Mouse (Mus musculus): ENCODE measurements around the gene Rbm39.

Gene Rbm39

DNA sequence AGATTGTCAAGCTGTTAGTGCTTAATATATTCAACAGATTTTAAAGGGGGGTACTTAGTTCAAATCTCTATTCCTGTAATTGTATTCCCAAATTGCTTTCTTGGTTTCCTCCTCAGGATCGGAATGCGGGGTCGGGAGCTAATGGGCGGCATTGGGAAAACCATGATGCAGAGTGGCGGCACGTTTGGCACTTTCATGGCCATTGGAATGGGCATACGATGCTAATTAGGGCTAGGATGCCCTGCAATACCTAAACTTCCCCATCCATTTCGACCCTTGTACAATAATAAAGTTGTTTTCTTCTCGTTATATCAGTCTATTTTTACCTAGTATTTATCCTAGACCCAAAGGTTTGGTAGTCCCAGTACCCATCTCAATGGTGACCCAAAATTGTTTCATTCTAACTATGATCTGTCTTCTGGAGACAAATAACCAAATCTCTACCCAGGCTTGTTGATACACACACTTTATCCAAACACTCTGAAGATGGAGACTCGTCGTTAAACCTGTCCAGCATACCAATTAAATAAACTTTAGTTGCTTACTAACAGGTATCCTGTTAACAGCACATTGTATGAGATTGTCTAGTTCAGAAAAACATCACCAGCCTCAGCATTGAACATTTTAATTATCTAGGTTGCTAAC is 34.4 kb downstream of the Rbm39 start:
- CTCF ChIA-PET, result interaction anchor here in 1 of 4 experiments (0.6 kb wide), 1 partner anchor 34 kb away, joined by 3 read pairs; the partner anchor contains the start of genes Cpne1 and Rbm12

DNA sequence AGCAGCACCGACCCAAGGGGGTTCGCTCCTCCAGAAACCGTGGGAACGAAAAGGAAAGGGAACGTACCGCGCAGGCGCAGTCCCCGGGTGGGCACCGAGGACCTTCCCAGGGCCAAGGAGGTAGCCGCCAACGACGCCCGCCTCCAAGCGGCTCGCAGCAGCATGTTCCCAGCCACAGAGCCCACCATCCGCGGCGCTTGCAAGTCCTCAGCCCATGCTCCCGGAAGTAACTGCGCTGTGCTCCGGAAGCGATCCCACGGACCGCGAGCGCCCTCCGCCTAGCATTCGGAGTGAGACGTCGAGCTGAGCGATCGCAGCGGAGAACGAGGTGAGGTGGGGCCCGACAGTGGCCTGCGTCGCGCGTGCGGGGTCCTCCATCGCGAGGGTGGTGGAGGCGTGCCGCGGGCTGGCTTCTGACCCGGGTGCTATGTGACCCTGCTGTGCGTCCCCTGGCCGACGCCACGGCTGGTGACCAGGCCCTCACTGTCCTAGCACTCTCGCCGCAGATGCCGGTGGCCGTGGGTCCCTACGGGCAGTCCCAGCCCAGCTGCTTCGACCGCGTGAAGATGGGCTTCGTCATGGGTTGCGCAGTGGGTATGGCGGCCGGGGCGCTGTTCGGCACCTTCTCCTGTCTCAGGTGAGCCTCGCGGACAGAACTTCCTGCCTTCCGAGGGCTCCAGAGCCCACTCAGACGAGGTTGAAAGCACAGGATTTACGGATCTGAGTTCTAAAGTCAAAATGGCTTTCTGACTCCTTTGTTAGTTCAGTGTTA is 35.9 kb downstream of the Rbm39 start, which contains the start of the genes Romo1 and Nfs1:
Gene Romo1, plus strand, starts transcription at position 87 of the 772 bp plus-strand sequence.
Gene Nfs1, minus strand, starts transcription at position 234 of the 772 bp plus-strand sequence.
- ChIA-PET CTCF (interaction anchor here in 2 of 4 experiments (0.6 to 1.6 kb wide), 9 partner anchors 9 to 341 kb away, joined by 3 to 5 read pairs (median 4); partner anchors contain the start of genes Cnbd2 (in 1 of the 2), Cpne1 (in 1 of the 2), Rbm12 (in 1 of the 2) and Rbm39 (in 1 of the 2)), POLR2A (interaction anchor here (0.6 to 15.5 kb wide), 36 partner anchors 8 to 188 kb away, joined by 3 to 981 read pairs (median 5); partner anchors contain the start of genes Cpne1 (in 3 of the 4), Rbm12 (in 3 of the 4), Rbm39 (in 3 of the 4) and Phf20 (in 2 of the 4))

More for the DNA sequence above, 34.4 kb downstream of the Rbm39 start:
- POLR2A ChIA-PET, result interaction anchor here (0.5 to 15.5 kb wide), 10 partner anchors 8 to 74 kb away, joined by 3 to 981 read pairs (median 6); partner anchors contain the start of gene Rbm39 (in 3 of the 4)

- ChIA-PET CTCF (interaction anchor here in 2 of 4 experiments (0.6 to 1.6 kb wide), 12 partner anchors 8 to 340 kb away, joined by 3 to 5 read pairs (median 4); partner anchors contain the start of genes Cep250 (in 1 of the 2), Cnbd2 (in 1 of the 2), Cpne1 (in 1 of the 2) and Rbm12 (in 1 of the 2)), POLR2A (interaction anchor here (0.6 to 15.5 kb wide), 37 partner anchors 9 to 187 kb away, joined by 3 to 981 read pairs (median 5); partner anchors contain the start of genes Cpne1 (in 3 of the 4), Rbm12 (in 3 of the 4), Rbm39 (in 3 of the 4) and Phf20 (in 2 of the 4))
These were observed 36.7 kb downstream of the Rbm39 start for GRCm38 (mm10) chr2:156143367-156143766.

DNA sequence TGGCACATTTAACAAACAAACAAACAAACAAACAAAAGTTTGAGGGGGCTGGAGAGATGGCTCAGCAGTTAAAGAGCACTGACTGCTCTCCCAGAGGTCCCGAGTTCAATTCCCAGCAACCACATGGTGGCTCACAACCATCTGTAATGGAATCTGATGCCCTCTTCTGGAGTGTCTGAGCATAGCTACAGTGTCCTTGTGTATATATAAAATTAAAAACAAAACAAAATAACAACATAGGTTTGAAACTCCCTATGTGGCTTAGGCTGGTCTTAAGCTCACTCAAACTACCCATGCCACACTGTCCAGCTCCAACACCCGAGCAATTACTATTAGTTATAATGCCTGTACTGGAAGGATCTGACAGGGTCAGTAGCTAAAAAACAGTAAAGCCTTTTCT is 37.2 kb downstream of the Rbm39 start:
- ChIA-PET POLR2A (interaction anchor here (0.6 to 15.5 kb wide), 31 partner anchors 9 to 187 kb away, joined by 3 to 981 read pairs (median 6); partner anchors contain the start of genes Rbm39 (in 4 of the 4), Cpne1 (in 3 of the 4), Rbm12 (in 3 of the 4) and Phf20 (in 2 of the 4)), CTCF (interaction anchor here in 1 of 4 experiments (0.7 to 1.6 kb wide), 10 partner anchors 9 to 387 kb away, joined by 3 to 5 read pairs (median 3); partner anchors contain the start of genes Cep250, Cnbd2, Rbm39 and Scand1)

- CTCF ChIA-PET, result no interaction called here
- POLR2A ChIA-PET, result interaction anchor here in 3 of 4 experiments (0.6 to 2.8 kb wide), 11 partner anchors 9 to 290 kb away, joined by 3 to 12 read pairs (median 3); partner anchors contain the start of genes Cpne1 (in 2 of the 3), Rbm12 (in 2 of the 3), Nfs1 (in 1 of the 3) and Rbm39 (in 1 of the 3)
These were observed 44.3 kb downstream of the Rbm39 start for GRCm38 (mm10) chr2:156135695-156136094.

- ChIA-PET CTCF (interaction anchor here in 2 of 4 experiments (0.6 to 1.5 kb wide), 3 partner anchors 9 to 161 kb away, joined by 3 to 6 read pairs (median 5); partner anchors contain the start of genes Cpne1 (in 1 of the 2) and Rbm12 (in 1 of the 2)), POLR2A (interaction anchor here in 3 of 4 experiments (1.0 to 4.1 kb wide), 12 partner anchors 9 to 85 kb away, joined by 3 to 31 read pairs (median 6); partner anchors contain the start of genes Cpne1 (in 2 of the 3), Nfs1 (in 2 of the 3), Rbm12 (in 2 of the 3) and Rbm39 (in 2 of the 3))
These were observed 45.9 kb downstream of the Rbm39 start for GRCm38 (mm10) chr2:156134161-156134560.

DNA sequence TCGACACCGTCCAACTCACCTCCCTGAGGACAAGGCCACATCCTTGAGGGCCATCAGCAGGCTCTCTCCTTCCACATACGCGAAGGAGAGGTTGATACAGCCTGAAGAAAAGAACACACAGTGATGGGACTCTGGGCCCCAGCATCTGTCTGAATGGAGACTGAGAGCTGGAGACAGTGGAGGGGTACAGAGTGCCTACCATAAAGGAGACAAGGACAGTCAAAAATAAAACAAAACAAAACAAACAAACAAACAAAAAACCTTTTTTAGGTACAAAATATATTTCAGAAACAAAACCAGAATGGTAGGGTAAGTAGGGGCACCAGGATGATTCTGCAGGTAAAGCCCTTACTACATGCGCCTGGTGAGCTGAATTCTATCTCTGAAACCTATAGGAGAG is 53.0 kb downstream of the Rbm39 start, which contains the start of gene Gm28036:
Gene Gm28036, minus strand, starts transcription at position 101 of the 400 bp plus-strand sequence.
- POLR2A ChIA-PET, result interaction anchor here in 2 of 4 experiments (0.7 to 6.8 kb wide), 4 partner anchors 15 to 142 kb away, joined by 3 to 37 read pairs (median 12); partner anchors contain the start of genes Cpne1 (in 2 of the 2) and Rbm12 (in 2 of the 2)

DNA sequence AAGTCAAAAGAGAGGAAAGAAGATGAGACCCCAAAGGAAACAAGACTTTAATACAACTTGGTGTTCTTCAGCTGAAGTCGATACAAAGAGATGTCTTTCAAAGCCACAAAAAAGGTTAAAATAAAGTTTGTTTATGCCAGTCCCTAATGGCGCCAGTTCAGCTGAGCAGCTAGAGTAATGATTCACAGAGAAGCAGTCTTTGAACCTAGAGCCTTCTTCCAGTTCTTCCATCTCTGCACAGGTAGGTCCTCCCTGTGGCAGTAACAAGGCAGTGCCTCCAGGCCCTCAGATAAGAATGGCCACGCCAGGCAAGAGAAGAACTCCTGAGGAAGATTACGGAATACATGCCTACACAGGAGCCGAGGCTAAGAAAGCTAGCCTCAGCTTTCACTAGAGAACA is 56.3 kb downstream of the Rbm39 start:
- POLR2A ChIA-PET, result interaction anchor here in 3 of 4 experiments (0.5 to 6.8 kb wide), 8 partner anchors 10 to 1762 kb away, joined by 3 to 37 read pairs (median 4); partner anchors contain the start of genes Cpne1 (in 3 of the 3), Rbm12 (in 3 of the 3), Nfs1 (in 1 of the 3) and Romo1 (in 1 of the 3)
- CTCF ChIA-PET, result no interaction called here

More for the DNA sequence above, 53.0 kb downstream of the Rbm39 start, which contains the start of gene Gm28036:
- CTCF ChIA-PET, result interaction anchor here in 3 of 4 experiments (0.5 to 1.2 kb wide), 3 partner anchors 14 to 912 kb away, joined by 3 to 5 read pairs (median 4); partner anchors contain the start of genes Cpne1 (in 1 of the 3) and Rbm12 (in 1 of the 3)

DNA sequence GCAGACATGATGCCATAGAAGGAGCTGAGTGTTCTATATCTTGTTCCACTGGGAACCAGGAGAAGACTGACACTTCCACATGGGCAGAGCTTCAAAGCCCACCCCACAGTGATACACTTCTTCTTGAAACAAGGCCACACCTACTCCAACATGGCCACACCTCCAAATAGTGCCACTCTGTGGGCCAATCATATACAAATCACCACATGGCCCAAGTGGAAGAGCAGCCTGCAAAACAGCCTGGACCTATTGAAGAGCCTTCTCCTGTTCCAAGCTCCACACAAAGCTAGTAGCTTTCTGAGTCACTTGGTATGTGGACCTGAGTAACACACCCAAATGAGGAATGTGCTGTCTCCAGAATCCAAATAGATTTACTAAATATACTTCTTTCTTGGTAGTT is 60.5 kb downstream of the Rbm39 start:
- ChIA-PET CTCF (interaction anchor here in 1 of 4 experiments (0.6 kb wide), 1 partner anchor 379 kb away, joined by 3 read pairs; no protein-coding TSS in a partner anchor), POLR2A (interaction anchor here in 2 of 4 experiments (0.9 to 1.7 kb wide), 5 partner anchors 8 to 61 kb away, joined by 3 to 11 read pairs (median 4); partner anchors contain the start of genes Cpne1 (in 2 of the 2), Rbm12 (in 2 of the 2), Nfs1 (in 1 of the 2) and Rbm39 (in 1 of the 2))

- ChIA-PET POLR2A (interaction anchor here in 3 of 4 experiments (0.7 to 4.8 kb wide), 76 partner anchors 8 to 502 kb away, joined by 3 to 37 read pairs (median 4); partner anchors contain the start of genes 6430550D23Rik (in 3 of the 3), Cep250 (in 3 of the 3), Ergic3 (in 3 of the 3) and Nfs1 (in 3 of the 3)), CTCF (interaction anchor here in 3 of 4 experiments (0.6 to 2.0 kb wide), 7 partner anchors 15 to 416 kb away, joined by 3 to 6 read pairs (median 3); partner anchors contain the start of genes Nfs1 (in 1 of the 3) and Romo1 (in 1 of the 3))
These were observed 68.0 kb downstream of the Rbm39 start for GRCm38 (mm10) chr2:156112080-156112423.

GRCm38 (mm10) chr2:156111358-156112079 is 68.5 kb downstream of the Rbm39 start, which contains the start of the genes Cpne1 and Rbm12:
Gene Cpne1 (minus strand): TSS chr2:156111965.
Gene Rbm12 (minus strand): TSS chr2:156111978.
- CTCF ChIA-PET, result interaction anchor here in 3 of 4 experiments (0.7 to 2.0 kb wide), 6 partner anchors 16 to 415 kb away, joined by 3 to 6 read pairs (median 3); partner anchors contain the start of genes Nfs1 (in 1 of the 3) and Romo1 (in 1 of the 3)
- POLR2A ChIA-PET, result interaction anchor here in 3 of 4 experiments (0.6 to 4.8 kb wide), 102 partner anchors 8 to 503 kb away, joined by 3 to 37 read pairs (median 4); partner anchors contain the start of genes 6430550D23Rik (in 3 of the 3), Cep250 (in 3 of the 3), Ergic3 (in 3 of the 3) and Nfs1 (in 3 of the 3)

DNA sequence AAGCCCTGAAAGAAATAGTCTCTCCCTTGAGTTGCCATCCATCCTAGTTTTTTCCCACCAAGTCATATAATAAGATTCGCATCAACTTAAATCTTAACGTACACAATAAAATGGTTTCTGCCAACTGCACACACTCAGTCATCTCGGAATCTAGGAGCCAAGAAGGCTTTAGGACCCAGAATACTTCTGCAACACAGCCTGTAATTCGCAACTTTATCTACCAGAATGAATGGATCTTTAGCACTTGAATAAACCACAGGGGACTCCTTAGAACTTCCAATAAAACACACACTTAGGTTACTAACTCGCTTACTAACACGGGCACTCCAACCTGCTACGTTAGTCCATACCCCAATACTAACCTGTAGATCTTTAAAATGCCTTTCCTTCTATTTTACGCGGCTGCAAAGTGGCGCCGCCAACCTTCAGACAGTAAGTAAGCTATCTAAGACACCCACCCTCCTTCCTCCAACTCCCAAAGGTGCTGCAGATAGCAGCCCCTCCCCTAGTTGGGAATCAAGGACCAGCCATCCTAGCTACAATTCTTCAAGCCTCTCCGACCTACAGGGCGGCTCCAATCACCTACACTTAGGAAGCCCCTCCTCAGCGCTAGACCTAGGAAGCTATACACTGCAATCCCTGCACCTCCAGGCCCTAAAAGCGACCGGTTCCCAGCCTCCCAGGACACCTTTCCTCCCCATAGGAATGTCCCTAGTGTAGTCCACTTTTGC is 69.2 kb downstream of the Rbm39 start:
- CTCF ChIA-PET, result interaction anchor here in 2 of 4 experiments (0.6 to 2.0 kb wide), 4 partner anchors 23 to 659 kb away, joined by 3 to 6 read pairs (median 4); no protein-coding TSS in a partner anchor
- POLR2A ChIA-PET, result interaction anchor here in 3 of 4 experiments (0.5 to 4.8 kb wide), 62 partner anchors 9 to 727 kb away, joined by 3 to 37 read pairs (median 5); partner anchors contain the start of genes 6430550D23Rik (in 3 of the 3), Ergic3 (in 3 of the 3), Gm28036 (in 2 of the 3) and Nfs1 (in 2 of the 3)

Measured in embryonic stem cell, embryonic (primary cell).